Mouse (Mus musculus) regulatory T cell (primary cell): ENCODE measurements around the gene Lef1.

Experiments
- in situ Hi-C: fragments of 300-600 bp; cut with MboI, MseI; formaldehyde crosslinking; loops from one replicate; pipeline ENCODE4 v1.15.1; 2025; ENCODE audit warnings: high pct_unique_total_duplicates

Lef1 gene

DNA sequence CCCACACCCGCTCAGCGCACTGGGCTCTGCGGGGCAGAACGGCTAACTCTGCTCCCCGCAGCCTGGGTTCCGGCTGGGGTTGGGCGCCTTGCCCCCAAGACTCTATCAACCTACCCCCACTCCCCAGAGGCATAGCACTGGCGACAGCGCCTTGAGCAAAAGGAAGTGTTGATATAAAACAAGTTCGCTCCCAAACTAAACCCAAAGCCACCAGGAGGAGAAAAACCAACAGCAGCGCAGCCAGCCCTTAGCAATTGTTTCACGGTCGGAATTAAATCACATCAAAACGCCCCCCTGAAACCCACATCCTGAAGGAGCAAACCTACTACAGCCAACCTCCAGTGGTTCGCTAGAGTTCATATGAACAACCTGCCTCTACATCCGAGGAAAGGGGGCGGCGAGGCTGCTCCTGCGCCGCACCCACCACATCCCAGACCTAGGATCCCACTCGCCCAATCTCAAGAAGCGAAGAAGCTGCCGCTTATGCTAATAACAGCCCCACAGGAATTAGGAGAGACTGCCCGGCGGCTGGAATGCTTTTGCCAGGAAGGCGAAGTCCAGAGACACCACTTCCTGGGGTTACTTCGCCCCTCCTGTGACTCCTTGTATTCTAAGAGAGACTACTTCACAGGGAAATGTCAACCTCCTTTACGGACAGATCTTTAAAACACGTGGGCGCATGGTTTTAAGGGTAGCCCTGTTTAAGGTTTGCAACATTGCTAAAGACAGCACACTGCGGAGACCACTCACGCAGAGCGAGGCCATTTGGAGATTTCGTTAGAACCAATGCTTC, 2.8 kb upstream of the Lef1 start:
- in situ Hi-C loops: no loop called here

DNA sequence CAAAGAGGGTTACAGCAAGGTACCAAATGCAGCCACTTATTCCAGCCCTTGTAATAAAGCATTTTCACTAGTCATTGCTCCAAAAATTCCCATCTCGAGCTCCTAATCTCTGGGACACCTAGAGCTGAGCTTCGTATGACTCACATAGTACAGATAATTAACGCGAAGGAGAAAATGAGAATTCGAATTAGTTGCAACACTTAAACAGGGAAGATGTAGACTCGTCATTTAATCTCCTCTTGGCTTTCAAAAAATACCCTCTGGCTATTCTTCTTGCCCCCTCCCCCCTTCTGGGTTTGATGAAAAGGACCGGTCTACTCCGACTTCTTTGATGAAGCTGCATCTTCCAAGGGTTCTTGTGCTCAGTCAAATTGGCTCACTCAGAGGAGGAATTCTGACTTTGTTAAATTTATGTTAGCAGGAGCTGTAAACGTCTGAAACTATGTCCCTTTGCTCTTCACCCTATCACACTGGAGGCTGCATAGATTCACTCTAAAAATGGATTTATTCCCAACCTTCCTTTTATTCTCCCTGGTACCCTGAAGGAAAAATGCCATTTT, 2.1 kb upstream of the Lef1 start:
- in situ Hi-C loops: no loop called here

DNA sequence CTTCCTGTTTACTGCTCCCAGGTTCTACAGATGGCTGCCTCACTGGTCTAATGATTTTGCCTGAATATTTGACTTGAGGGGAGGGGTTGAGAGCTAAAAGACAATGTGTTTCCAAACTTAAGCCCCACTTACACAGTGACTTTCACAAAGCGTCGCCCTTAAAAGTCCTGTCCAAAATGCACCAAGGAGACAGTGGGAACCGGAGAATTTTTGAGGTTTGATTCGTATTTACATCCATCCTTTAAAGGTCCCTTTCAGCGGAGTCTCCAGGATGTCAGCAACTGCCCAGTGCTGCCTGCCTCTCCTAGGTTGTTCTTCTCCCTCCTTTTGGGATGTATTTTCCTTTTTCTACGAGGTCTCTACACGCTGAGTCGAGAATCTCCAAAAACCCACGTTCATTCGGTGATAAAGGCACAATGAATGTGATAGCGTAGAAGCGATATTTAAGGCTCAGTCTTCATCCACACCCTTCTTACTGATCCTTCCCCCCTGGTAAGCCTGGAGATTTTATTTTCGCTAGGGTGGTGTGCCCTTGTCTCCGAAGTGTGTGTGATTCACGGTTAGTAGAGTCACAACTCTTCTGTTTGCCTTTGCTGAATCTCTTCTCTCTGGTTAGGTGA, 1.1 kb upstream of the Lef1 start:
- in situ Hi-C loops: no loop called here

DNA sequence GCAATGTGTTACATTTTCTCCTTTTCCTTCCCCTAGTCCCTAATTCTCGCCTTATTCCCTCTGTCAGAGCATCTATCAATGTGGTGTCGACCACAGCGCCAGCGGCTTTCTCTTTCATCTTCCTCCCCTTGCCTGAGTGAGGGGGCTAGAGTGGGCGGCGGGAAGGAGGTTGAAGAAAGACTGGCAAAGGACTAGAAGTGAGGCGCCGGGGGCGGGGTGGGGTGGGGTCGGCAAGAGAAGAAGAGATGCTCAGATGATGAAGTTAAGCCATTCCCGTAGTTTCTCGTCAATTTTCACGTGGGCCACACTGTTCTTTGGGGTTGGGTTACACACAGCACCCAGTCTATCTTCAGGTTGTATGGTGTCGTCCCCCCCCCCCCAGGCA, 593 bp upstream of the Lef1 start:
- in situ Hi-C loops: loop anchor here (5.0 kb wide), 1 partner anchor 98 kb away; no protein-coding TSS in a partner anchor

DNA sequence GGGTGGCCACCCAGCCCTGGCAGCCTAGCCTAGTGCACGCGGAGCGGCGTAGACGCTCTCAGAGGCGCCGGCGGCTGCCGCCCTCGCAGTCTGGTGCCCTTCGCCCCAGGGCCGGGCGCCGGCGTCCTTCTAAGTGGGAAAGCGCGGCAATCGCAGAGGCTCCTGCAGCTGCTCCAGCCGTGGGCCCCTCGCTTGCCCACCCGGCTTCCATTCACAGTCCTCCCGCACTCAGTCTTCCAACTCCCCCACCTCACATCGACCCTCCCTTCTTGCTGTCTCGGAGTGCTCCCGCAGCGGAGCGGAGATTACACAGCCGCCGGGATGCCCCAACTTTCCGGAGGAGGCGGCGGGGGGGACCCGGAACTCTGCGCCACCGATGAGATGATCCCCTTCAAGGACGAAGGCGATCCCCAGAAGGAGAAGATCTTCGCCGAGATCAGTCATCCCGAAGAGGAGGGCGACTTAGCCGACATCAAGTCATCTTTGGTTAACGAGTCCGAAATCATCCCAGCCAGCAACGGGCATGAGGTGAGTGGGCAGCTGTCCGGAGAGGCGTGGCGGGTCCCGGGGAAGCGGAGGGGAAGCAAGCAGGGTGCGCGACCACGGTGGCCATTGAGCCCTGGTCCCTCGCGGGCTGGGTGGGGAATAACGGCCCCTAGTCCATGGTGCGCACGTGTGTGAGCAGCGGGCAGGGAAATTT, 1.0 kb downstream of the Lef1 start:
- in situ Hi-C loops: loop anchor here (5.0 kb wide), 1 partner anchor 96 kb away; no protein-coding TSS in a partner anchor

DNA sequence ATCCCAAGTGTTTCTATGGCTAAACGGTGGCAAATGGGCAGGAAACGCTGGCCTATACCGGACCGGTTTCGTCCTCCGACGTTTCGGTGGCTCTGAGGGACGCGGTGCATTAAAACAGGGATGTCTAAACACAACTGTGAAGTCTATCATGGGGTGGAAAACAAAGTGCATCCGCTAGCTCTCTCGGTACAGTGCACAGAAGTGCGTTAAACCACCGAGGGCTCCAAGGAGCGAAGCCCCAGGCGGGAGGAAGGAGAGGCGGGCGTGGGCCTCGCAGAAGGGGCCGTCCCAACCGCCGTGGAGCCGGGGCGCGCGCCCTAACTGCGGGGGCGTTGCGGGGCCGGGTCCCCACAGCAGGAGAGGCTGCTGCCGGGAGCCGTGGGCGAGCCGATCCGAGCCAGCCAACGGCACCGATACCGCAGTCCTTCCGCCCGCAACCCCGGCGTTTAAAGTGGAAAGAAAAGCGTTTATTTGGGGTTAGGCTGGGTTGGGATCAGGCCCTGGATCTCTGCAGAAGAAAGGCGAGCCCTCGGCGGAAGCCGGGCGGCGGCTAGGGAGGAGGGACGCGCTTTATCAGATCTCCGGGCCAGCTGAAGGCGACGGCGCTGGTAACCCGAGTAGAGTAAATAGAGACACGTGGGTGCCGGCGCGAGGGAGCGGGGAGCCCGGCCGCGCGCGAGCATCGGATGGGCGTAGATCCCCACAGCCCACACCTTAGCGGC, 1.7 kb downstream of the Lef1 start:
- in situ Hi-C loops: loop anchor here (5.0 kb wide), 1 partner anchor 95 kb away; no protein-coding TSS in a partner anchor

DNA sequence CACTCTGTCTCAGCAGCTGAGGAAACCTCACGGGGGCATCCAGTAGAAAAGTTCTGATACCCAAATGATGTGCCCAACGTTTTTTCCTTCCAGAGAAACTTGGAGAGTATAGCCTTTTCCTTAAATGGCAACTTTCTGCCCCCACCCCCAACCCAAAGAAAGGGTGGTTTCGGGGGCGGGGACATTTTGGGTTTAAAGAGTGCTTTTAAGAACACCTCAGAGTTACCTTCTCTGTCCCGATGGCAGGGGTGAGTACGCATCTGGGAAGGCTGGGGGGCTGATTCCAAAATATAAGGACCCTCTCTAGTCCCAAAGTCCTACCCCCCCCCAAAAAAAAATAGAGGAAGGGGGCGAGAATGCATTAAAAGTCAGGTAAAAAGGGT, 2.3 kb downstream of the Lef1 start:
- in situ Hi-C loops: loop anchor here (5.0 kb wide), 1 partner anchor 95 kb away; no protein-coding TSS in a partner anchor

DNA sequence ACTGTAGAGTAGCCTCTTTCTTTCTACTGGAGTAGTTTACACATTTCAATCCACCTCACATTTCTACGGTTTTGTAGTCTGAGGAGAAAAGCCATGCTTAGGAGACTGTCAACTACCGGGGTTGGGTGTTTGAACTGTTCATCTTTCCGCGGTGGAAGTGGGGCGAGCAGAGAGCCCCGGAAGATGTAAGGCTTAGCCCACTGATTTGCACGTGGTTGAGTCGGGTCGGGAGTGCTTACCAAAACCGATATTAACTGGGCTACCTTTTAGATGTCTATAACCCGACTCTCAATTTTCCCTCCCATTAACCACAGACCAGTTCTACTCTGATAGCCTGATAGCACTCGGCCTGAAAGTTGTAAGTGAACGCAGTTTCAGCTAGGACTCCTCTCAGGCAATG, 2.8 kb downstream of the Lef1 start:
- in situ Hi-C loops: loop anchor here (5.0 kb wide), 1 partner anchor 94 kb away; no protein-coding TSS in a partner anchor

DNA sequence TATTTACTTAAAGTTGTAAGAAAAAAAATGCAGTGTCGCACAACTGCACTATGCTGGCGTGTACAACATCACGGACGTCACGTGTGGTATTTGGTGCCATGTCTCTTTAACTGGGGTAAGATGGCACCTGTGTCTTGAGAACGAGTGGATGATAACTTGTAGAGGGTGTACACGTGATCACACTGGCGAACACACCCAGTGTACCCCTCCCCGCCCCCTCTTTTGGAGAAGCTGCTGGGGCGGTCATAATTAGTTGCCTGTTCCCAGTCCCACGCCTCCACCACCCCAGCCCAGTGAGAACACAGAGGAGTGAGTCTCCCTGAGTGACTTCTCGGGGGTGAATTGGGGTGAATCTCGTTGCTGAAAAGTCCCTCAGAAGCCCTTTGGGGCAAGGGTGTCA, 5.8 kb downstream of the Lef1 start:
- in situ Hi-C loops: no loop called here

DNA sequence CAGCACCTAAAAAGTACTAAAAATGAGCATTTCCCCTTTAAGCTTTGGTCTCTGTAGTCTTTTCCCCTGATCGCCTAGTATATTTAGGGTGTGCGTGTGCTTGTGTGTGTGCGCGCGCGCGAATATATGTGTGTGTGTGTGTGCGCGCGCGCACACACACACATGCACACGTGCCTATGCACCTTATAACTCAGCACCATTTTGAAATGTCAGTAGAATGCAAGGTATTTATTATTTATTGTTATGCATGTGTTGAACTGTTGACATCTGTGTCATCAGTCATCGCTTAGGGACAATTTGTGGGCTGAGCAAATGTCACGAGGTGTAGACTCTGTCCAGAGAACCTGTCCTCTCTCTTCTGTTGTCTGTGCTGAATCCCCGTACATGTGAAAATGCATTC, 7.1 kb downstream of the Lef1 start:
- in situ Hi-C loops: no loop called here

DNA sequence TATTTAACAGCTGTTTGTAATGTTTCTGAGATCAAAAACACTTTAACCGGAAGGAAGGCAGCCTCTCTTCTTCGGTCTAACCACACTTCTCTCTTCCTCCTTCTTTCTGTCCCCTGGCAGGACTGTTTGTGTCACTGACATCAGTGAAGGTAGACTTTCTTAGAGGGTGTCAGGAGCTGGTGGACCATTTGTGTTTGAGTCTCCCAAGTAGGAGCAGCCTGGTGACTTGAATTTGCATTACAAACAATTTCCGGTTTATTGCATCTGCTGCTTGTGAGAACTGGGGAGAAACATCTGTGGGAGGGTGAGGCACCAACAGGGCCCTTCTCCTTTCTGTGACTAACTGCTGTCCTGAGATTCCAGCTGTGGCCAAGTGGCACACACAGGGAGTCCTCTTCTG, 7.6 kb downstream of the Lef1 start:
- in situ Hi-C loops: no loop called here

DNA sequence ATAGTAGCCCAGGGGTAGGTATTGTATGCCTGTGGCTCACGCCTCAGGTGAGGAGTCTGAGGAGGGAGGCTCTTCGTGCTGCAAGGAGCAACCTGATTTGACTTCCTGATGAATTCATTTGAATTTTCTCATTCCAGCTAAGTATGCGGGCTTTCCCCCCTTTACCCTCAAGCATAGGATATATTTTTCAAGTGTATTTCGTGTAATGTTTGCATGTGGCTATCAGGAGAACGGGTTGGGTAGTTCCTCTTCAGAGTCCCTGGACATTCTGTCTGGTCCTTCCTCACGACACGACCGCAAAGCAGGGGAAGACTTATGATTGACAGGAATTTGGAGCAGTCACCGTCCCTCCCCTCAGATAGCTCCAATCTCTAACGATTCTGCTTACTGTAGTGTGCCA, 9.2 kb downstream of the Lef1 start:
- in situ Hi-C loops: no loop called here

DNA sequence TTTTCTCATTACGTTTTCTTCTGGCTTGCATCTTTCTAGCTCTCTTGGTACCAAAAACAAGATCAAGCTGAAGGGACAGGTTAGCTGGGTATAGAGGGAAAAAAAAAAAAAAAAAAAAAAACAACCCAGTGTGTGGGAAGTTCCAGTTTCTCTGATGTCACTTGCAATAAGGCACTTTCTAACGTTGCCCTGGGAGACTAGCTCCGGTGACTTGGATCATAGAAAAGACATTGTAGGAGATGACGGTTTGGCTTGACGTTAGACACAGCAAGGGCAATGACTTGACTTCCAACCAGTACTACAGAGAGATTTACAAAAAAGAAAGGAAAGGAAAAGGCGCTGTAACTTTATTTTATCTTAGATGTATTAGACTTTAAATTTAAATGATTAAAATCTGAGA, 13.2 kb downstream of the Lef1 start:
- in situ Hi-C loops: loop anchor here (5.0 kb wide), 1 partner anchor 34 kb away; no protein-coding TSS in a partner anchor

DNA sequence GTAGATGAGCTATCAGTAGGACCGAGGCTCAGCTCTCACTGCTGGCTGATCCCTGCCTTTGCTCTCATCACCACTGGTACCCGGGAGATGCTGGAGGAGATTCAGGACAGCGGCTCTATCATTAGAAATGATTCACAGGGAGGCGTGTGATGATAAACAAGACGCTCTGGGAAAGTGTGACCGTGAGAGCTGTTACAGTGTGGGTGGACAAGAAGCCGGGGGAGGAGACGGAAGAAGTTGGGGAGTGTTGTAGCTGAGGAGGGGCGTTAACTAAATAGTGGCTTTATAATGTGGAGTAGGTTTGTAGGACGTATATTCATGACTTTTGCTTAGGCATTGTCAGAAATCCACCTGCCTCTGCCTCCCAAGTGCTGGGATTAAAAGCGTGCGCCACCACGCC, 15.6 kb downstream of the Lef1 start:
- in situ Hi-C loops: loop anchor here (25.0 kb wide), 1 partner anchor 1589 kb away; the partner anchor contains the start of gene Elovl6

DNA sequence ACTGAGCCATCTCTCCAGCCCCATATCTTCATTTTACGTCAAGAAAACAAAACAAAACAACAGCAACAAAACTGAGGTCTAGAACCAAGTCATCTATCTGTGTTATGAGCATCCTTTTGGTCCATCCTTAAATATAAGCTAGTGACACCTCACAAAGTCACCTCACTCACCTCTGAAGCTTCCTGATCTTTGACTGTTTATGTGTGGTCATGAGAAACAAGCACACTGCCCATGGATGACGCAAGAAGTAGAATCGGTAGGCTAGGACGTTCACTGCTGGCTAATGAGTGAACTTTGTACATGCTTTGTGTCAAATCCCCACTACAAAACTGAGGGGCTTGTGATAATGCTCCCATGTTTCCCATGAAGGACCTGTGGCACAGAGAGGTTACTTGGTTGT, 16.2 kb downstream of the Lef1 start:
- in situ Hi-C loops: loop anchor here (25.0 kb wide), 1 partner anchor 1589 kb away; the partner anchor contains the start of gene Elovl6

DNA sequence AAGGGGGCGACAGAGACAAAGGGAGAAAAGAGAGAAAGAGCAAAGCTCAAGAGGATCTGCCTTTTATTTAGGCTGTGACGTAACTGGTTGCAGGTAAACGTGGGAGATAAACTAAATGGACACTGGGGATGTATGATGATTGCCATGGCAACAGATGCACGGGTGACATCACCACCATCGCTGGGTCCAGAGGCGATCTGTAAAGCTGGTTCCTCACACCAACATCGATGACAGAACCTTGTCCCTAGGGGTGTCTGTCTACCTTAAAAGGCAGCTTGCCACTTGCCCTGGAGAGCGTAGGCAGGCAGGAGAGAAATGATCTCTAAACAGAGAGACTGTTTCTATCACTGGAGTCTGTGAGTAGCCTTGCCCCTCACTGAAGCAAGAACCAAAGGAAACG, 23.7 kb downstream of the Lef1 start:
- in situ Hi-C loops: loop anchor here (25.0 kb wide), 1 partner anchor 1597 kb away; the partner anchor contains the start of gene Elovl6

DNA sequence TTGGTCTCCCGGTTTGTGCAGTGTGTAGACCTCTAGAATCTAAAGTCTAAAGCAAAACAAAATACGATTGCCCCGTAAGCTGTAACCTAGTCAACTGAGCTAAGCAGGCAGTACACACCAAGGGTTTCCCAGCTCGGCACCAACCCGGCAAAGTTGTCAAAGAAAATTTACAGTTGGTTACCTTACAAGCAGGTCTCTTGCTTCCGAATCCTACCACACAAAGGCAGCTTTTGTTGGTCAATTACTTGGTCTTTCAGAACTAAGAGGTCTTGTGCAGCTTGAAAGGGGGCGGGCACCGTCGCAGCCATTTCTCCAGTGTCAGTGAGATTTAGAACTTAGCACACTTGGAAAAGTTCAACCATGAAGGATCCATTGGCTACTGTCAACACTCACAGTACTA, 25.2 kb downstream of the Lef1 start:
- in situ Hi-C loops: loop anchor here (25.0 kb wide), 1 partner anchor 1598 kb away; the partner anchor contains the start of gene Elovl6

DNA sequence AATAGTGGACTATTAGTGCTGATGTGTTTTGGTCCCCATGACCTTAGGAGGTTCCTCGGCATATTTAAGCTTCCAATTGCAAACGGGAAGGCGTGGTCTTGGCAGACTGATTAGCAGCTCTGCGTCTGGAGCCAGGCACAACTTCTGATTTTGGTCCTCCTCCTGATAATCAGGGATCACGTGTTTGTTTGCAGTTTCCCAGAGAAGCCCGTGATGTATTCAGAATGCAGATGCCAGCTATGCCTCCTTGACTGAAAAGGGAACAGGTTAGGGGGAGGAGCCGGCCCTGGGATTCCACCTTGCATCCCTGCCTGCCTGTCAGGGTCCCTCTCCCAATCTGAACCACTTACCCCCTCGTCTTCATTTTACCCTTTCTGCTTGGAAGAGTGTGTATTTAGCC, 26.2 kb downstream of the Lef1 start:
- in situ Hi-C loops: loop anchor here (25.0 kb wide), 1 partner anchor 1599 kb away; the partner anchor contains the start of gene Elovl6

DNA sequence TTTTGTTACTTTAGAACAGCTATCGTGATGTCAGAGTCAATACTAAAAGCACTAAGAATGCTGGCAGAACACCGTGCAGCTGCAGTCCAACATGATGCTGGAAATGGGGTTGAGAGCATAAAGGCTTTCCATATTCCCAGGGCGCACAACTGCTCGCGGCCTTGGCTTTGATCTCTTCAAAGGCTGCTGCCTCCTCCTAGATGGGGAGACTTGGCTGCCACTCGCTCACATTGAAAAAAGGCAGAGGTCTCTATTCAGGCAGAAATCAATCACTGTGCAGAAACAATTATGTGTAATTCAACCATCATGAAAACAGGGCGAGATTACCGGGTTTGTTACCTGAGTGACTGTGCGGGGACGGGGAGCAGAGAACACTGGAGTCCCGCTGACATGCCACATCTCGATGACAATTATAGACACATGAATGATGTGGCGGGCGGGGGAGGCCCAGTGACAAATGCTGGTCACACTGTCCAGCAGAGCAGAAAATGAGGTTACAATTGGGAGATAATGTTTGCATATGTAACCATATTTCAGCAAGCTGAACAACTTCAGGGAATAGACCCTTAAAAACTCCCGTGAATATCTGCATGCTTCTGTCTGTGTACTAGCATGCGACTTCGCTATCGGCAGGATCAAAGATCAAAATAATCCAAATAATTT, 27.0 kb downstream of the Lef1 start:
- in situ Hi-C loops: loop anchor here (25.0 kb wide), 1 partner anchor 1600 kb away; the partner anchor contains the start of gene Elovl6

DNA sequence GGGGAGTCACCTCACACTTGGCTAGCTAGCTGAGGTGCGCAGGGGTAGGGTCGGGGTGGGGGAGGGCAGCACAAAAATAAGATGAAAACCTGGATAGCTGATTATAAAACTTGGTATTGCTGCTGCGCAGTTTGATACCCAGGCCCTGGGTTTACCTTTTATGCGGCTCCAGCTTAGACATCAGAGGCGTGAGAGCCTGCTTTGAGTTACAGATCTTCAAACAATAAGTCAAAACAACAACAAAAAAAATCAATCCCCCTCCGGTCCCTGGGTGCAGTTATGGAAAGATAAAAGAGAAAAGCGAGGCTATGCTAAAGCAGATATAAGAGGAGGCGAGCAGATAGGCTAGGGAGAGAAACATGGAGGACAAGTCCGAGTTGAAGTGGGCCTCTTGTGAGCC, 28.0 kb downstream of the Lef1 start:
- in situ Hi-C loops: loop anchor here (25.0 kb wide), 1 partner anchor 1601 kb away; the partner anchor contains the start of gene Elovl6
